Comparison of ENCODE assay signal across 13 mouse cellular contexts in the genomic region with DNA sequence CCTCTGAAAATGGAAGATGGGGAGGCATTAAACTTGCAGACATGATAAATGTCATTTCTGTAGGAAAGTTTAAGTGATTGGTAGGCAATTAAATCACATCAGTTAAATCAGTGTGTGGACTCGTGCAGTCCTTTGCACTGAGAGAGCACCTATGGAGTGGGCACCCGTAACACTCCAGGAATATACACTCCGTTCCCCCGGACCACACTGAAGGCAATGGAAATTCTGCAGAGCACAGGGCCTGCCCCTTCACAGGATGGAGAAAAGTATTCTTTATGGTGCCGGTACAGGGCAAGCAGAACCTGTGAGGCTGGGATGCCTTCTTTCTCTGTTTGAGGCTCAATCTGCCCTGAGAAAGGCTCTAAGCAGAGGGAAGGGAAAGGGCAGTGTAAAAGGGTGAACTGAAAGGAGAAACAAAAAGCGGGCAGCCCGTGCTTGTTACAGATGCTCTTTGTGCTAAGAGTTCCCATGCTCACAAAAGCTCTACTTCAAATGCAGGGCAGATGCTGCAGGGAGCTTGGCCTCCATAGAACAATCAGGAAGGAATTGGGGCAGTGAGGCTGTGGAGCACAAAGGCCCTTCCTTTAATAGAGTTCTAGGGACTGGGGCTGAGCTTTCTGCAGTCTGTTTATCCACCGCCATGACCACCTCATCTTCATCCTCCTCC.
A peak's percentile ranks its signal among the peaks of the same experiment; 100 is the strongest.
DNase-seq lines count a peak whose midpoint lies in the region; ATAC-seq and TF ChIP-seq lines count a peak whose summit lies in the region.
"Had no signal": no experiment of that assay in that cellular context is flagged by ENCODE, and none has a peak within 500 bp of the region (broad histone marks: within the 10 kb centered on the region; RNA-seq: fewer than 3 reads in every experiment).

No protein-coding gene starts in this region.

- H3K4me3 ChIP-seq in neural tube, embryonic 11.5 days (ENCODE audit: low read depth, low read length): no peak overlapping the region
- H3K4me3 ChIP-seq in neural tube, embryonic 15.5 days (replicated peaks): no peak overlapping the region
- H3K4me3 ChIP-seq in forebrain, embryonic 14.5 days (ENCODE audit: low read depth, low read length): no peak overlapping the region
- H3K4me3 ChIP-seq in hindbrain, embryonic 14.5 days (replicated peaks; ENCODE audit: low read length): no peak overlapping the region
- H3K4me3 ChIP-seq in olfactory bulb, adult 2 months (ENCODE audit: insufficient read depth, low read depth, low read length): no peak overlapping the region
- H3K4me3 ChIP-seq: embryonic facial prominence, embryonic 13.5 days; heart, embryonic 10.5 days; limb, embryonic 13.5 days had no signal

- H3K9me3 ChIP-seq in neural tube, embryonic 11.5 days (ENCODE audit: control insufficient read depth, low read length): no peaks in the 10 kb centered on the region
- no peaks in the 10 kb centered on the region for H3K9me3 ChIP-seq in neural tube, embryonic 15.5 days (replicated peaks)
- no peaks in the 10 kb centered on the region for H3K9me3 ChIP-seq in forebrain, embryonic 14.5 days (replicated peaks; ENCODE audit: control insufficient read depth, low read length)
- no peaks in the 10 kb centered on the region for H3K9me3 ChIP-seq in hindbrain, embryonic 14.5 days (ENCODE audit: control insufficient read depth, low read length)
- H3K9me3 ChIP-seq: embryonic facial prominence, embryonic 13.5 days; heart, embryonic 10.5 days; limb, embryonic 13.5 days had no signal

- H3K27me3 ChIP-seq in neural tube, embryonic 11.5 days (ENCODE audit: control insufficient read depth, insufficient read depth, low read length): no peaks in the 10 kb centered on the region
- no peaks in the 10 kb centered on the region for H3K27me3 ChIP-seq in neural tube, embryonic 15.5 days (replicated peaks)
- no peaks in the 10 kb centered on the region for H3K27me3 ChIP-seq in forebrain, embryonic 14.5 days (replicated peaks; ENCODE audit: control insufficient read depth, insufficient read depth, low read length)
- no peaks in the 10 kb centered on the region for H3K27me3 ChIP-seq in hindbrain, embryonic 14.5 days (ENCODE audit: control insufficient read depth, insufficient read depth, low read length)
- H3K27me3 ChIP-seq: embryonic facial prominence, embryonic 13.5 days; limb, embryonic 13.5 days had no signal

- peak; percentile 41; the same call in 1 of the 2 replicates for ATAC-seq in neural tube, embryonic 11.5 days (ENCODE audit: insufficient read depth, low FRiP score, low TSS enrichment)
- no peak for ATAC-seq in neural tube, embryonic 15.5 days (ENCODE audit: low FRiP score)
- ATAC-seq in forebrain, embryonic 14.5 days: peak; percentile 79
- ATAC-seq in hindbrain, embryonic 14.5 days (ENCODE audit: low FRiP score): peak; percentile 31; the same call in 1 of the 2 replicates

- H3K4me2 ChIP-seq in neural tube, embryonic 11.5 days (ENCODE audit: low read depth): no peak overlapping the region
- no peak overlapping the region for H3K4me2 ChIP-seq in neural tube, embryonic 15.5 days
- no peak overlapping the region for H3K4me2 ChIP-seq in forebrain, embryonic 14.5 days (ENCODE audit: low read length)
- H3K4me2 ChIP-seq in hindbrain, embryonic 14.5 days (replicated peaks): no peak overlapping the region
- H3K4me2 ChIP-seq: embryonic facial prominence, embryonic 13.5 days; limb, embryonic 13.5 days; lung, embryonic 14.5 days had no signal

- DNase-seq in neural tube, embryonic 11.5 days (ENCODE audit: low spot score): peak; percentile 15
- DNase-seq in forebrain, embryonic 14.5 days (ENCODE audit: low spot score): peak; percentile 47
- no peak for DNase-seq in hindbrain, embryonic 14.5 days (ENCODE audit: low spot score)
- no peak for DNase-seq in kidney, postnatal 25 days
- DNase-seq in testis, postnatal 10 days (ENCODE audit: low spot score): no peak
- DNase-seq: adrenal gland, postnatal 25 days; cerebellum, adult 18-20 months; lung, embryonic 14.5 days had no signal

- no peak overlapping the region for H3K9ac ChIP-seq in neural tube, embryonic 11.5 days (ENCODE audit: low read length)
- no peak overlapping the region for H3K9ac ChIP-seq in neural tube, embryonic 15.5 days (replicated peaks)
- no peak overlapping the region for H3K9ac ChIP-seq in forebrain, embryonic 14.5 days (ENCODE audit: low read length)
- no peak overlapping the region for H3K9ac ChIP-seq in hindbrain, embryonic 14.5 days
- H3K9ac ChIP-seq: embryonic facial prominence, embryonic 13.5 days; limb, embryonic 13.5 days; lung, embryonic 14.5 days had no signal

- WGBS in neural tube, embryonic 11.5 days: 72% methylated on average over 8 of the region's 8 CpGs
- 52% methylated on average over 8 of the region's 8 CpGs for whole genome bisulfite sequencing in neural tube, embryonic 15.5 days
- 40% methylated on average over 8 of the region's 8 CpGs for WGBS in forebrain, embryonic 14.5 days
- WGBS in hindbrain, embryonic 14.5 days: 54% methylated on average over 8 of the region's 8 CpGs
- 63% methylated on average over 8 of the region's 8 CpGs for WGBS in olfactory bulb, adult 2 months

- H3K36me3 ChIP-seq in neural tube, embryonic 11.5 days (ENCODE audit: control insufficient read depth, insufficient read depth, low read length): no peaks in the 10 kb centered on the region
- H3K36me3 ChIP-seq in neural tube, embryonic 15.5 days: no peaks in the 10 kb centered on the region
- H3K36me3 ChIP-seq in forebrain, embryonic 14.5 days (ENCODE audit: control insufficient read depth, insufficient read depth, low read length): no peaks in the 10 kb centered on the region
- H3K36me3 ChIP-seq in hindbrain, embryonic 14.5 days (replicated peaks; ENCODE audit: control insufficient read depth, insufficient read depth): no peaks in the 10 kb centered on the region
- H3K36me3 ChIP-seq: embryonic facial prominence, embryonic 13.5 days; heart, embryonic 10.5 days; limb, embryonic 13.5 days had no signal

- no peak for TF ChIP-seq CTCF in olfactory bulb, adult 2 months (IDR thresholded peaks at IDR 0.05; ENCODE audit: insufficient read depth, low read depth, low read length)

- no peak overlapping the region for H3K27ac ChIP-seq in neural tube, embryonic 11.5 days (ENCODE audit: low read depth, low read length)
- H3K27ac ChIP-seq in neural tube, embryonic 15.5 days (replicated peaks): no peak overlapping the region
- no peak overlapping the region for H3K27ac ChIP-seq in forebrain, embryonic 14.5 days (ENCODE audit: low read depth, low read length)
- no peak overlapping the region for H3K27ac ChIP-seq in hindbrain, embryonic 14.5 days
- H3K27ac ChIP-seq in olfactory bulb, adult 2 months (ENCODE audit: insufficient read depth, low read depth, low read length): peak overlapping the region; percentile 42; the same call in 1 of the 2 replicates
- H3K27ac ChIP-seq: embryonic facial prominence, embryonic 13.5 days; heart, embryonic 10.5 days; limb, embryonic 13.5 days had no signal

- no peaks in the 10 kb centered on the region; the same call in 1 of the 2 replicates for H3K4me1 ChIP-seq in neural tube, embryonic 11.5 days (ENCODE audit: control insufficient read depth, insufficient read depth, low read length)
- no peaks in the 10 kb centered on the region for H3K4me1 ChIP-seq in neural tube, embryonic 15.5 days
- no peaks in the 10 kb centered on the region for H3K4me1 ChIP-seq in forebrain, embryonic 14.5 days (ENCODE audit: control insufficient read depth, insufficient read depth, low read length)
- H3K4me1 ChIP-seq in hindbrain, embryonic 14.5 days (replicated peaks; ENCODE audit: control insufficient read depth, insufficient read depth, low read length): no peaks in the 10 kb centered on the region
- H3K4me1 ChIP-seq in olfactory bulb, adult 2 months (ENCODE audit: control insufficient read depth, insufficient read depth, low read length): 0 out of 2 replicates have a peak, but pooled peaks cover 2% of the 10 kb centered on the region
- H3K4me1 ChIP-seq: embryonic facial prominence, embryonic 13.5 days; heart, embryonic 10.5 days; limb, embryonic 13.5 days had no signal

- no peak for TF ChIP-seq POLR2A in olfactory bulb, adult 2 months (IDR thresholded peaks at IDR 0.05; ENCODE audit: insufficient read depth, low read depth, low read length)

Comparison
In these comparisons a context has a peak if more than half of its experiments do, and no peak if none do; other contexts are left out.
1. DNase-seq: peak in neural tube, embryonic 11.5 days (single experiment) and forebrain, embryonic 14.5 days (single experiment); none in hindbrain, embryonic 14.5 days (single experiment), kidney, postnatal 25 days (0 of 2) and testis, postnatal 10 days (single experiment).